Mouse (Mus musculus) stomach, postnatal 0 days (tissue): ENCODE results near the gene Hdac4.

Experiments
- CTCF ChIP-seq: IDR thresholded peaks from 2 replicates; pipeline ENCODE4 v1.5.1; 2016; ENCODE audit warnings: antibody characterized with exemption, low read depth, mild to moderate bottlenecking, moderate library complexity
- EP300 ChIP-seq: optimal IDR thresholded peaks from 2 replicates; pipeline ENCODE3; 2016; ENCODE audit warnings: antibody characterized with exemption

- peak; percentile 41; the same call in 1 of the 2 replicates for TF ChIP-seq CTCF
- TF ChIP-seq EP300, result no peak
These were observed 179.4 kb downstream of the Hdac4 start for GRCm38 (mm10) chr1:92015938-92016672.
